Mouse (Mus musculus) subcutaneous adipose tissue, adult 2 months (tissue): Measurements from ENCODE around the gene Rnf185. TPM values are rescaled to one million over a fixed set of nuclear protein-coding genes. Genes with fewer than 3 reads are reported as not detected.

ENCODE experiments used
- polyA plus RNA-seq: library from polyadenylated mRNA; depleted of rRNA; stranded (reverse); fragments of >200 nt; gene quantifications from 2 replicates; pipeline ENCODE4 v1.2.3, GENCODE M21; 2012; ENCODE audit warnings: low replicate concordance; rRNA removed

Rnf185 gene
- polyA plus RNA-seq = 28.3 and 41.1 TPM in 2 replicates

GRCm38 (mm10) chr11:3452167-3452639, at the start of gene Rnf185:
Gene Rnf185, minus strand, starts transcription at chr11:3452363.

GRCm38 (mm10) chr11:3487952-3488570, 35.9 kb upstream of the Rnf185 start, which contains the start of gene Pla2g3:
Gene Pla2g3, plus strand, starts transcription at chr11:3488284.

GRCm38 (mm10) chr11:3408997-3409732, 43.0 kb downstream of the Rnf185 start, which contains the start of gene Limk2:
Gene Limk2, minus strand, starts transcription at chr11:3409189.

Other genes starting within 250 kb of the Rnf185 start
- 44.2 and 99.9 TPM in 2 replicates for gene Eif4enif1, start 250.0 kb downstream of the Rnf185 start, polyA plus RNA-seq
- gene Drg1, start 185.9 kb downstream of the Rnf185 start, polyA plus RNA-seq = 32.7 and 32.8 TPM in 2 replicates
- 11.8 and 53.4 TPM in 2 replicates for gene Patz1, start 163.5 kb downstream of the Rnf185 start, polyA plus RNA-seq
- 19.4 and 42.1 TPM in 2 replicates for gene Pik3ip1, start 122.0 kb downstream of the Rnf185 start, polyA plus RNA-seq
- 43.9 and 95.1 TPM in 2 replicates for gene Limk2, start 43.2 kb downstream of the Rnf185 start, polyA plus RNA-seq
- gene Pla2g3, start 35.9 kb upstream of the Rnf185 start, polyA plus RNA-seq = 0.23 and 0.53 TPM in 2 replicates
- 0.87 and 6.5 TPM in 2 replicates for gene Inpp5j, start 52.5 kb upstream of the Rnf185 start, polyA plus RNA-seq
- gene Selenom, start 62.3 kb upstream of the Rnf185 start, polyA plus RNA-seq = 90.0 and 354 TPM in 2 replicates
- gene Smtn, start 88.2 kb upstream of the Rnf185 start, polyA plus RNA-seq = 32.7 and 197 TPM in 2 replicates
- gene Morc2a, start 196.8 kb upstream of the Rnf185 start, polyA plus RNA-seq = 12.1 and 22.0 TPM in 2 replicates